Mouse (Mus musculus): ENCODE data around the gene Gm26620. TPM values are rescaled to one million over a fixed set of nuclear protein-coding genes. Genes with fewer than 3 reads are reported as not detected.

Gm26620 gene
- total RNA-seq, 2 experiments from 2014 or later: 0.55 to 0.67 TPM

GRCm38 (mm10) chr1:170868107-170868904 lies 16.6 kb upstream of the Gm26620 start:
- DNase-seq: peak; percentile 86 to 88
- intact Hi-C loops (cut with DNase I): no loop called here

- intact Hi-C loops (cut with DNase I): no loop called here
- DNase-seq: no peak
These were observed 16.0 kb upstream of the Gm26620 start for GRCm38 (mm10) chr1:170868905-170869283.

- no peak for DNase-seq
- intact Hi-C loops (cut with DNase I): no loop called here
These were observed 13.5 kb upstream of the Gm26620 start for GRCm38 (mm10) chr1:170871402-170871801.

- intact Hi-C loops (cut with DNase I): no loop called here
- no peak for DNase-seq
These were observed 12.9 kb upstream of the Gm26620 start for GRCm38 (mm10) chr1:170871961-170872360.

- intact Hi-C loops (cut with DNase I): no loop called here
- DNase-seq: no peak
These were observed 9.2 kb upstream of the Gm26620 start for GRCm38 (mm10) chr1:170875676-170876075.

GRCm38 (mm10) chr1:170876906-170877305 lies 8.0 kb upstream of the Gm26620 start:
- intact Hi-C loops (cut with DNase I): no loop called here
- DNase-seq: peak in 1 of 2 experiments; percentile 19

GRCm38 (mm10) chr1:170882915-170883485 lies 1.9 kb upstream of the Gm26620 start:
- intact Hi-C loops (cut with DNase I): no loop called here
- DNase-seq: no peak

- intact Hi-C loops (cut with DNase I): no loop called here
- no peak for DNase-seq
These were observed 475 bp upstream of the Gm26620 start for GRCm38 (mm10) chr1:170884390-170884789.

GRCm38 (mm10) chr1:170886044-170886458 lies 1.2 kb downstream of the Gm26620 start:
- no peak for DNase-seq
- intact Hi-C loops (cut with DNase I): no loop called here

- no peak for DNase-seq
- intact Hi-C loops (cut with DNase I): no loop called here
These were observed 4.4 kb downstream of the Gm26620 start for GRCm38 (mm10) chr1:170889310-170889709.

GRCm38 (mm10) chr1:170891646-170892045 lies 6.8 kb downstream of the Gm26620 start:
- intact Hi-C loops (cut with DNase I): no loop called here
- DNase-seq: no peak

- intact Hi-C loops (cut with DNase I): no loop called here
- no peak for DNase-seq
These were observed 7.4 kb downstream of the Gm26620 start for GRCm38 (mm10) chr1:170892279-170892678.

- peak in 1 of 2 experiments; percentile 47 for DNase-seq
- intact Hi-C loops (cut with DNase I): no loop called here
These were observed 10.0 kb downstream of the Gm26620 start for GRCm38 (mm10) chr1:170894603-170895602.

- intact Hi-C loops (cut with DNase I): no loop called here
These were observed 11.9 kb downstream of the Gm26620 start for GRCm38 (mm10) chr1:170896651-170897281.

GRCm38 (mm10) chr1:170898413-170899075 lies 13.7 kb downstream of the Gm26620 start:
- DNase-seq: peak in 1 of 2 experiments; percentile 8
- intact Hi-C loops (cut with DNase I): no loop called here

More at GRCm38 (mm10) chr1:170896651-170897281, 11.9 kb downstream of the Gm26620 start:
- no peak for DNase-seq

GRCm38 (mm10) chr1:170900799-170901467 lies 16.1 kb downstream of the Gm26620 start:
- intact Hi-C loops (cut with DNase I): loop anchor here (1.0 kb wide), 2 partner anchors 91 to 95 kb away; no protein-coding TSS in a partner anchor
- DNase-seq: peak; percentile 60 to 81

- intact Hi-C loops (cut with DNase I): loop anchor here (1.0 kb wide), 2 partner anchors 91 to 95 kb away; no protein-coding TSS in a partner anchor
- peak; percentile 87 to 93 for DNase-seq
These were observed 16.8 kb downstream of the Gm26620 start for GRCm38 (mm10) chr1:170901536-170902238.

- no peak for DNase-seq
- intact Hi-C loops (cut with DNase I): no loop called here
These were observed 18.6 kb downstream of the Gm26620 start for GRCm38 (mm10) chr1:170903485-170903884.

- DNase-seq: no peak
- intact Hi-C loops (cut with DNase I): no loop called here
These were observed 22.2 kb downstream of the Gm26620 start for GRCm38 (mm10) chr1:170907111-170907455.
